Mouse (Mus musculus) T-helper 17 cell (primary cell): ENCODE data around the gene Gsdma3.
"Not testable (repeated sequence)": the region's sequence is repeated elsewhere in the genome, so short reads cannot be mapped to it uniquely, and the experiment has no call there.

Experiments
- in situ Hi-C, 2 experiments: fragments of 300-600 bp; cut with MboI, MseI; formaldehyde crosslinking; loops; 1 replicate in 1 of 2; 2 replicates in 1 of 2; pipeline ENCODE4 v1.15.1; 2025; ENCODE audit warnings: high pct_unique_total_duplicates in 2 of 2

Gene Gsdma3

GRCm38 (mm10) chr11:98595021-98595420 lies 31.1 kb upstream of the Gsdma3 start:
- in situ Hi-C loops: loop anchor here (5.0 to 25.0 kb wide), 2 partner anchors 38 to 1583 kb away; partner anchors contain the start of gene Sp6 (in 1 of the 2)

- in situ Hi-C loops: loop anchor here (5.0 to 25.0 kb wide), 2 partner anchors 38 to 1583 kb away; partner anchors contain the start of gene Sp6 (in 1 of the 2)
Observed at GRCm38 (mm10) chr11:98595473-98595872, 30.7 kb upstream of the Gsdma3 start.

GRCm38 (mm10) chr11:98595955-98596354 lies 30.2 kb upstream of the Gsdma3 start:
- in situ Hi-C loops: loop anchor here (5.0 to 25.0 kb wide), 2 partner anchors 39 to 1584 kb away; partner anchors contain the start of gene Sp6 (in 1 of the 2)

GRCm38 (mm10) chr11:98597363-98597762 lies 28.8 kb upstream of the Gsdma3 start:
- in situ Hi-C loops: loop anchor here (5.0 to 25.0 kb wide), 2 partner anchors 40 to 1585 kb away; partner anchors contain the start of gene Sp6 (in 1 of the 2)

GRCm38 (mm10) chr11:98597991-98598390 lies 28.2 kb upstream of the Gsdma3 start, which contains the start of gene Lrrc3c:
TSS of gene Lrrc3c (plus strand) at chr11:98598291.
- in situ Hi-C loops: loop anchor here (5.0 to 25.0 kb wide), 2 partner anchors 41 to 1586 kb away; partner anchors contain the start of gene Sp6 (in 1 of the 2)

- in situ Hi-C loops: loop anchor here (5.0 to 25.0 kb wide), 2 partner anchors 42 to 1587 kb away; partner anchors contain the start of gene Sp6 (in 1 of the 2)
Observed at GRCm38 (mm10) chr11:98598851-98599290, 27.3 kb upstream of the Gsdma3 start.

- in situ Hi-C loops: loop anchor here (5.0 to 25.0 kb wide), 2 partner anchors 42 to 1587 kb away; partner anchors contain the start of gene Sp6 (in 1 of the 2)
Observed at GRCm38 (mm10) chr11:98599291-98599690, 26.9 kb upstream of the Gsdma3 start.

GRCm38 (mm10) chr11:98602090-98602690 lies 24.0 kb upstream of the Gsdma3 start:
- in situ Hi-C loops: loop anchor here (5.0 to 10.0 kb wide), 2 partner anchors 53 to 70 kb away; no protein-coding TSS in a partner anchor

- in situ Hi-C loops: loop anchor here (5.0 to 10.0 kb wide), 2 partner anchors 51 to 68 kb away; no protein-coding TSS in a partner anchor
Observed at GRCm38 (mm10) chr11:98603953-98604352, 22.2 kb upstream of the Gsdma3 start.

- in situ Hi-C loops: loop anchor here (5.0 to 10.0 kb wide), 3 partner anchors 42 to 67 kb away; partner anchors contain the start of gene Gsdma2 (in 1 of the 2)
Observed at GRCm38 (mm10) chr11:98604911-98605310, 21.2 kb upstream of the Gsdma3 start.

- in situ Hi-C loops: loop anchor here (5.0 to 10.0 kb wide), 2 partner anchors 41 to 48 kb away; partner anchors contain the start of gene Gsdma2 (in 1 of the 2)
Observed at GRCm38 (mm10) chr11:98606763-98607162, 19.4 kb upstream of the Gsdma3 start.

GRCm38 (mm10) chr11:98620791-98621190 lies 5.4 kb upstream of the Gsdma3 start:
- in situ Hi-C loops: no loop called here

GRCm38 (mm10) chr11:98623981-98624380 lies 2.2 kb upstream of the Gsdma3 start:
- in situ Hi-C loops: not testable (repeated sequence)

GRCm38 (mm10) chr11:98624381-98624780 lies 1.8 kb upstream of the Gsdma3 start:
- in situ Hi-C loops: not testable (repeated sequence)

GRCm38 (mm10) chr11:98628706-98629105 lies 2.5 kb downstream of the Gsdma3 start:
- in situ Hi-C loops: loop anchor here in 1 of 2 experiments (25.0 kb wide), 2 partner anchors 191 to 1241 kb away; partner anchors contain the start of genes Grb7 and Mien1

- in situ Hi-C loops: loop anchor here (10.0 to 25.0 kb wide), 3 partner anchors 64 to 1243 kb away; partner anchors contain the start of genes Grb7 (in 1 of the 2) and Mien1 (in 1 of the 2)
Observed at GRCm38 (mm10) chr11:98630646-98631045, 4.5 kb downstream of the Gsdma3 start.

GRCm38 (mm10) chr11:98635312-98635970 lies 9.3 kb downstream of the Gsdma3 start:
- in situ Hi-C loops: loop anchor here (5.0 to 25.0 kb wide), 4 partner anchors 37 to 1248 kb away; partner anchors contain the start of genes Grb7 (in 1 of the 2) and Mien1 (in 1 of the 2)

GRCm38 (mm10) chr11:98637501-98637900 lies 11.3 kb downstream of the Gsdma3 start:
- in situ Hi-C loops: loop anchor here (5.0 to 25.0 kb wide), 4 partner anchors 35 to 1250 kb away; partner anchors contain the start of genes Grb7 (in 1 of the 2) and Mien1 (in 1 of the 2)

- in situ Hi-C loops: loop anchor here in 1 of 2 experiments (25.0 kb wide), 2 partner anchors 203 to 1253 kb away; partner anchors contain the start of genes Grb7 and Mien1
Observed at GRCm38 (mm10) chr11:98640091-98640490, 13.9 kb downstream of the Gsdma3 start.

- in situ Hi-C loops: loop anchor here (5.0 to 25.0 kb wide), 3 partner anchors 37 to 1257 kb away; partner anchors contain the start of genes Grb7 (in 1 of the 2) and Mien1 (in 1 of the 2)
Observed at GRCm38 (mm10) chr11:98644757-98645156, 18.6 kb downstream of the Gsdma3 start.

- in situ Hi-C loops: loop anchor here (5.0 to 25.0 kb wide), 3 partner anchors 39 to 1259 kb away; partner anchors contain the start of genes Grb7 (in 1 of the 2) and Mien1 (in 1 of the 2)
Observed at GRCm38 (mm10) chr11:98645946-98646345, 19.8 kb downstream of the Gsdma3 start.
